ENCODE assay signal across 25 mouse cellular contexts in genomic region chr10:117724136-117724718, GRCm38 (mm10).
"Had no signal": no experiment of that assay in that cellular context is flagged by ENCODE, and none has a peak within 500 bp of the region (broad histone marks: within the 10 kb centered on the region; RNA-seq: fewer than 3 reads in every experiment).

No protein-coding gene starts in this region.

- H3K9ac ChIP-seq: heart, embryonic 12.5 days; hindbrain, embryonic 12.5 days; hindbrain, embryonic 14.5 days; intestine, embryonic 15.5 days; limb, embryonic 12.5 days had no signal

- ATAC-seq: hindbrain, embryonic 16.5 days; inflammation-experienced regulatory T-cells, adult 6 months; intestine, embryonic 15.5 days; intestine, postnatal 0 days had no signal

- H3K36me3 ChIP-seq: heart, embryonic 10.5 days; heart, embryonic 12.5 days; hindbrain, embryonic 10.5 days; hindbrain, embryonic 12.5 days; intestine, embryonic 15.5 days; limb, embryonic 10.5 days; limb, embryonic 12.5 days had no signal

- H3K27me3 ChIP-seq: heart, embryonic 12.5 days; hindbrain, embryonic 12.5 days; intestine, embryonic 15.5 days; limb, embryonic 12.5 days had no signal

- H3K9me3 ChIP-seq: heart, embryonic 10.5 days; heart, embryonic 12.5 days; hindbrain, embryonic 10.5 days; hindbrain, embryonic 12.5 days; intestine, embryonic 15.5 days; limb, embryonic 10.5 days; limb, embryonic 12.5 days had no signal

- H3K4me1 ChIP-seq: heart, embryonic 12.5 days; hindbrain, embryonic 10.5 days; hindbrain, embryonic 12.5 days; intestine, embryonic 15.5 days; limb, embryonic 10.5 days; limb, embryonic 12.5 days had no signal

- H3K27ac ChIP-seq: heart, embryonic 10.5 days; hindbrain, embryonic 10.5 days; hindbrain, embryonic 12.5 days; hindbrain, embryonic 14.5 days; intestine, embryonic 15.5 days; layer of hippocampus, adult 2 months; left cerebral cortex, adult 2 months; limb, embryonic 10.5 days; limb, embryonic 12.5 days had no signal

- H3K4me2 ChIP-seq: heart, embryonic 12.5 days; hindbrain, embryonic 12.5 days; hindbrain, embryonic 14.5 days; intestine, embryonic 15.5 days; limb, embryonic 12.5 days; liver, embryonic 11.5 days had no signal

- H3K4me3 ChIP-seq: heart, embryonic 10.5 days; heart, embryonic 12.5 days; hindbrain, embryonic 10.5 days; hindbrain, embryonic 12.5 days; intestine, embryonic 15.5 days; layer of hippocampus, adult 2 months; left cerebral cortex, adult 2 months; limb, embryonic 10.5 days; limb, embryonic 12.5 days had no signal

- DNase-seq: gastrocnemius, postnatal 14 days; gastrocnemius, postnatal 36 days; heart, adult 18-20 months; heart, postnatal 10 days; heart, postnatal 4 days; kidney, adult 18-20 months; kidney, adult 8-10 months; kidney, postnatal 10 days; kidney, postnatal 25 days; kidney, postnatal 4 days; liver had no signal
